Mouse (Mus musculus): ENCODE results near the gene Zdhhc14. TPM values are rescaled to one million over a fixed set of nuclear protein-coding genes. Genes with fewer than 3 reads are reported as not detected.
A peak's percentile ranks its signal among the peaks of the same experiment; 100 is the strongest.

Zdhhc14 gene
- polyA plus RNA-seq, 1 experiment from 2014 or later, result 10.1 TPM

- Histone ChIP-seq H3K36me3 (replicated peaks) (no peaks in the 10 kb centered on the region), H3K4me1 (peaks cover 8% of the 10 kb centered on the region), H3K9me3 (no peaks in the 10 kb centered on the region), H3K4me2 (no peak overlapping the region), H3K4me3 (no peak overlapping the region), H3K27me3 (replicated peaks) (no peaks in the 10 kb centered on the region), H3K9ac (no peak overlapping the region), H3K27ac (no peak overlapping the region)
- 76% methylated on average over 4 of the region's 4 CpGs for WGBS
- no peak for ATAC-seq (replicated peaks)
Measured at GRCm38 (mm10) chr17:5765746-5766145, 273.4 kb downstream of the Zdhhc14 start.

DNA sequence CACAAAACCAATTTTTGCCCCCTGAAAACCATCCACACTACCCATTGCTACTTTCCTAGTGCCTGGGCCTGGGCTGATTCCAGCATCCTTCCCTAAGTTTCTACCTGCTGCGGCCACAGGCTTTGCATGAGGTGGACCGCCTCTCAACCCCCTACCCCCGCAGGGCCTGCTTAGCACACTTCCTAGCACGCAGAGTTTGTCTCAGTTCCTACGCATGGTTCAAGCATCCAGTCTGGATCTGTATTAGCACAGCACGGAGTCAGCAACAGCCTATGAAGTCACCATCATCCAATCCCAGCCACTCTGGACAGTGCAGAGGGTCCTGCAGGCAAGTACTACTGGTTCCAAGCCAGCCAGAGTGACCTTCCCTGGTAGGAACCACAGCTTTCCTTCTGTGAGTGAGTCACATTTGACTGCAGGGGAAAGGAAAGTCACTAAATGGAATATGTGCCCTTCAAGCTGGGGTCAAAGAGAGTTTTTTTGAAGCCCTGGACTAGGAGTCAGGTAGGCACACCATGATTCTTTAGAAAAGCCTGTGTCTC, 275.9 kb downstream of the Zdhhc14 start:
- Histone ChIP-seq H3K4me2 (no peak overlapping the region), H3K27me3 (replicated peaks) (no peaks in the 10 kb centered on the region), H3K27ac (no peak overlapping the region), H3K9ac (no peak overlapping the region), H3K36me3 (replicated peaks) (no peaks in the 10 kb centered on the region), H3K4me1 (peaks cover 13% of the 10 kb centered on the region), H3K9me3 (no peaks in the 10 kb centered on the region), H3K4me3 (no peak overlapping the region)
- no peak for ATAC-seq (replicated peaks)
- 64% methylated on average over 6 of the region's 6 CpGs for WGBS

DNA sequence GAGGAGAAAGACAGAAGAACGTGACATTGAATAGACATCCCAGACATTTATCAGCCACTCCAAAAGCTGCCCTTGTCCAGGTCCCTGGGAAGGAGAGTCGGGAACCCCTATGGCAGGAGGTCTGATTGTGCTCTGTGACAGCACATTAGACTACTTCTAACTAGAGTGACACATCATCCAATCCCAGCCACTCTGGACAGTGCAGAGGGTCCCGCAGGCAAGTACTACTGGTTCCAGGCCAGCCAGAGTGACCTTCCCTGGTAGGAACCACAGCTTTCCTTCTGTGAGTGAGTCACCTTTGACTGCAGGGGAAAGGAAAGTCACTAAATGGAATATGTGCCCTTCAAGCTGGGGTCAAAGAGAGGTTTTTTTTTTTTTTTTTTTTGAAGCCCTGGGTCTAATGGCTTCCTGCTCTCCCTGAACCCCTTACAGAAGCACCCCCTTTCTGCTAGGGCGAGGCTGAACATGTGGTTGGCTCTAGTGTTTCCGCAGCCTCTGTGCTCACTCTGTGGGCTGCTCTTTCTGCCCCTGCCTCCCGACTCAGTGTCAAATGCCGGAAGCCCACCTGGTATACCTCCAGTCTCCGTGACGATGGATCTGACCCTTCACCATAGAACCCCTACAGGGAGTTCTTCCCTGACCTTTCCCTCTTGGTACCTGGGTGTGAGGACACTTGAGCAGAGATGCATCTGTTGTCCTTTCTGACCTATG, 276.6 kb downstream of the Zdhhc14 start:
- no peaks in the 10 kb centered on the region for H3K36me3 ChIP-seq (replicated peaks)
- 84% methylated on average over 9 of the region's 9 CpGs for WGBS
- no peaks in the 10 kb centered on the region for H3K27me3 ChIP-seq (replicated peaks)
- no peak overlapping the region for H3K9ac ChIP-seq
- H3K9me3 ChIP-seq, result no peaks in the 10 kb centered on the region
- ATAC-seq (replicated peaks), result no peak
- H3K4me1 ChIP-seq, result peaks cover 13% of the 10 kb centered on the region
- H3K27ac ChIP-seq, result no peak overlapping the region
- H3K4me3 ChIP-seq, result no peak overlapping the region
- no peak overlapping the region for H3K4me2 ChIP-seq

- Histone ChIP-seq H3K27ac (peak overlapping the region; percentile 71), H3K4me1 (peaks cover 13% of the 10 kb centered on the region), H3K27me3 (replicated peaks) (no peaks in the 10 kb centered on the region), H3K4me3 (no peak overlapping the region), H3K4me2 (peak overlapping the region; percentile 61), H3K9me3 (no peaks in the 10 kb centered on the region), H3K9ac (no peak overlapping the region), H3K36me3 (replicated peaks) (no peaks in the 10 kb centered on the region)
- no peak for ATAC-seq (replicated peaks)
- WGBS, result 38% methylated on average over 7 of the region's 7 CpGs
Measured at GRCm38 (mm10) chr17:5769776-5770175, 277.4 kb downstream of the Zdhhc14 start.

DNA sequence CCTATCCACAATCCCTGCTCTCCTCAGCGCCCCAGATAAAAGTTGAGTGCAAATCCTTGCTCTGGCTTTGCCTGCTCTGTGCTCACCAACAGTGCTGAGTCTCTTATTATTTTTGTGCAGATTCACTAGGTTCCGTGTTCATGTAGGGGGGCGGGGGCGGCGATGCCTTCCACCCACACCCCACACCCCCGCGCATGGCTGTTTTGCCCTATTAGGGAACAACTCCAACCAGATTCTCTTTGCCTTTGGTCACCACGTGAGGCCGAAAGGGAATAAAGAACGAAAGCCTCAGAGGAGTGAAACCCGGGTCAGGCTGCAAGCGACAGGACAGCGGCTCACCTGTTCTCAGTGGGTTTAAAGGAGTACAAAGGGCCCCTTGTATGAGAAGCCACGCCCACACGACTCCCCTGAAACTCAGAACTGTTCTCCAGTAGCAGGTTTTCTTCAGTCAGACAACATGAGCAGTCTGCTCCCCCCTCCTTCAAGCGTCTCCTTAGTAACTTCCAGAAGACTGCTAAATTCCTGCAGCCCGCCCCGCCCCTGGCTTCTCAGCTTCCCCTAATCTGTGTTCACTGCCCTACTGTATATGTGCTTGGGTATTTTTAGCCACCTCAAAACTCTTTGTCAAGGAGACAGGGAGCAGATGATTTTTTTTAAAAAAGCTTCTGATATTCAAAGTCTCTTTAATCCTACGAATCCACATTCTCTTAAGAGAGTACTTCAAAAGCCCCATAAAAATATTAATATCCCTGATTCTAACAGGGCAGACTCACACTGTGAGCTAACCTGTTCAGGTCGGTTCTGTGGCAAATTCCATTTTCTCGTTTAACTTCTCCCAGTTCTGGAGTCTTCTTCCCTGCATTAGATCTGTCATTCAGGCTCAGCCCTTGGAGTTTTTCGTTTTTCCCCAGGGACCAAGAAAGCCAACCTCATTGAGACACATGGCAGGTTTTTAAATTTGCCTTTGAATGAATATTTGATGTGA, 278.2 kb downstream of the Zdhhc14 start:
- Histone ChIP-seq H3K36me3 (replicated peaks) (no peaks in the 10 kb centered on the region), H3K4me3 (peak overlapping the region; percentile 29), H3K9ac (peak overlapping the region; percentile 20), H3K4me1 (peaks cover 13% of the 10 kb centered on the region), H3K4me2 (peak overlapping the region; percentile 61), H3K9me3 (no peaks in the 10 kb centered on the region), H3K27me3 (replicated peaks) (no peaks in the 10 kb centered on the region), H3K27ac (peak overlapping the region; percentile 71)
- 9% methylated on average over 22 of the region's 22 CpGs for WGBS
- peak; percentile 86 for ATAC-seq (replicated peaks)

- Histone ChIP-seq H3K4me3 (no peak overlapping the region), H3K36me3 (replicated peaks) (no peaks in the 10 kb centered on the region), H3K27ac (no peak overlapping the region), H3K9ac (no peak overlapping the region), H3K4me2 (no peak overlapping the region), H3K4me1 (no peaks in the 10 kb centered on the region), H3K27me3 (replicated peaks) (no peaks in the 10 kb centered on the region), H3K9me3 (no peaks in the 10 kb centered on the region)
- ATAC-seq (replicated peaks), result no peak
- WGBS, result 80% methylated on average over 5 of the region's 5 CpGs
Measured at GRCm38 (mm10) chr17:5780213-5780975, 288.0 kb downstream of the Zdhhc14 start.

- H3K9ac ChIP-seq, result no peak overlapping the region
- no peak overlapping the region for H3K4me3 ChIP-seq
- no peak for ATAC-seq (replicated peaks)
- H3K4me2 ChIP-seq, result no peak overlapping the region
- no peaks in the 10 kb centered on the region for H3K27me3 ChIP-seq (replicated peaks)
- no peaks in the 10 kb centered on the region for H3K36me3 ChIP-seq (replicated peaks)
- no peaks in the 10 kb centered on the region for H3K4me1 ChIP-seq
- no peaks in the 10 kb centered on the region for H3K9me3 ChIP-seq
- no peak overlapping the region for H3K27ac ChIP-seq
- WGBS, result 56% methylated on average over 2 of the region's 2 CpGs
Measured at GRCm38 (mm10) chr17:5785238-5785637, 292.9 kb downstream of the Zdhhc14 start.

GRCm38 (mm10) chr17:5792164-5792791, 299.9 kb downstream of the Zdhhc14 start:
- no peaks in the 10 kb centered on the region for H3K9me3 ChIP-seq
- H3K4me3 ChIP-seq, result no peak overlapping the region
- H3K36me3 ChIP-seq (replicated peaks), result no peaks in the 10 kb centered on the region
- no peak for ATAC-seq (replicated peaks)
- no peaks in the 10 kb centered on the region for H3K27me3 ChIP-seq (replicated peaks)
- H3K4me2 ChIP-seq, result no peak overlapping the region
- no peak overlapping the region for H3K9ac ChIP-seq
- 90% methylated on average over 12 of the region's 12 CpGs for WGBS
- H3K4me1 ChIP-seq, result no peaks in the 10 kb centered on the region
- H3K27ac ChIP-seq, result no peak overlapping the region

- no peak for ATAC-seq (replicated peaks)
- no peak overlapping the region for H3K4me2 ChIP-seq
- no peaks in the 10 kb centered on the region for H3K4me1 ChIP-seq
- no peak overlapping the region for H3K27ac ChIP-seq
- H3K36me3 ChIP-seq (replicated peaks), result no peaks in the 10 kb centered on the region
- H3K4me3 ChIP-seq, result no peak overlapping the region
- no peaks in the 10 kb centered on the region for H3K9me3 ChIP-seq
- no peaks in the 10 kb centered on the region for H3K27me3 ChIP-seq (replicated peaks)
- no peak overlapping the region for H3K9ac ChIP-seq
- WGBS, result 77% methylated on average over 4 of the region's 4 CpGs
Measured at GRCm38 (mm10) chr17:5793593-5793992, 301.2 kb downstream of the Zdhhc14 start.

- H3K36me3 ChIP-seq (replicated peaks), result no peaks in the 10 kb centered on the region
- H3K4me1 ChIP-seq, result no peaks in the 10 kb centered on the region
- no peak overlapping the region for H3K4me2 ChIP-seq
- WGBS, result 88% methylated on average over 5 of the region's 5 CpGs
- no peaks in the 10 kb centered on the region for H3K27me3 ChIP-seq (replicated peaks)
- no peaks in the 10 kb centered on the region for H3K9me3 ChIP-seq
- no peak overlapping the region for H3K9ac ChIP-seq
- H3K4me3 ChIP-seq, result no peak overlapping the region
- ATAC-seq (replicated peaks), result no peak
- H3K27ac ChIP-seq, result no peak overlapping the region
Measured at GRCm38 (mm10) chr17:5794276-5794675, 301.9 kb downstream of the Zdhhc14 start.

GRCm38 (mm10) chr17:5795369-5795768, 303.0 kb downstream of the Zdhhc14 start:
- Histone ChIP-seq H3K9ac (no peak overlapping the region), H3K4me2 (no peak overlapping the region), H3K27me3 (replicated peaks) (no peaks in the 10 kb centered on the region), H3K27ac (no peak overlapping the region), H3K36me3 (replicated peaks) (no peaks in the 10 kb centered on the region), H3K9me3 (no peaks in the 10 kb centered on the region), H3K4me3 (no peak overlapping the region), H3K4me1 (no peaks in the 10 kb centered on the region)
- ATAC-seq (replicated peaks), result no peak
- WGBS, result 76% methylated on average over 5 of the region's 5 CpGs

Measured in midbrain, embryonic 15.5 days (tissue).